Mouse (Mus musculus): ENCODE results near the gene Tbc1d12.

The Tbc1d12 gene

DNA sequence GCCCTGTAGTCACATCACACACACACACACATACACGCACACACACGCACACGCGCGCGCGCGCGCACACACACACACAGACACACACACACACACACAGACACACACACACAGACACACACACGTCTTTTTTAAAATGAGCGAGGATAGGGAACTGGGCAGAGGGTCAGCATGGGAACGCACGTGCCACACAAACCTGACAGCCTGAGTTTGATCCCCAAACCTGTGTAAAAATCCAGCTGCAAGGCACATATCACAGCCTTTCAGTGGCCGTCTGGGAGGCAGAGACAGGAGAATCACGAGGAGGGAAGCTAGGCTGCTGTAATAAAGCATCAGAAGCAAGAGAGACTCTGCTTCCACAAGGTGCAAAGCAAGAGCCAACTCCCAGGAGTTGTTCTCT is 78.5 kb downstream of the Tbc1d12 start:
- DNase-seq (ENCODE audit: low read depth, low spot score): no peak

- no peak for DNase-seq (ENCODE audit: low read depth, low spot score)
These were observed 79.3 kb downstream of the Tbc1d12 start for GRCm38 (mm10) chr19:38915677-38916076.

DNA sequence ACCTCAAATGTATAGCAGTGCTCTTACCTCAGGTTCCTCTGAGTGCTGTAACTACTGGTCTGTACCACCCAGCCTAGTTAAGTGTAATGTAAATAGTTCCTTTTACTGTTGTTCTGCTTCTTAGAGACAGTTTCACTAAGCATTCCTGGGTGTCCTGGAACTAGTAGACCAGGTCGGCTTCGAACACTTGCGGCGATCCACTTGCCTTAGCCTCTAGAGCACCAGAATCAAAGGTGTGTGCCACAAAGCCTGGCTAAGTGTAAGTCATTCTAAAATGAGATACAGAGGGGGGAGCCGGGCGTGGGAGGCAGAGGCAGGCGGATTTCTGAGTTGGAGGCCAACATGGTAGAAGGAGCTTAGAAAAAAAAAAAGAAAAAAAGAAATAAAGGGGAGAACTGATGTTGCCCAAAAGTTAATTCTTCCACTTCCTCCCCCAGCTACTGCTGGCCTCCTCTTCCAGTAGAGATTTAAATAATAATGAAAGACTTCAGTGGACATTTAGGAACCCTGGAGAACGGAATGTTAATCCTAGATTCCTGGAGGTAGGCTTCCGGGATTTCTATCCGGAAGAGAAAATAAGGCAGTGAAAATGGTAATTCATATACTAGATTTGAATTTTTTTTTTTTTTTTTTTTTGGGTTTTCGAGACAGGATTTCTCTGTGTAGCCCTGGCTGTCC is 92.2 kb downstream of the Tbc1d12 start:
- DNase-seq (ENCODE audit: low read depth, low spot score): no peak

DNA sequence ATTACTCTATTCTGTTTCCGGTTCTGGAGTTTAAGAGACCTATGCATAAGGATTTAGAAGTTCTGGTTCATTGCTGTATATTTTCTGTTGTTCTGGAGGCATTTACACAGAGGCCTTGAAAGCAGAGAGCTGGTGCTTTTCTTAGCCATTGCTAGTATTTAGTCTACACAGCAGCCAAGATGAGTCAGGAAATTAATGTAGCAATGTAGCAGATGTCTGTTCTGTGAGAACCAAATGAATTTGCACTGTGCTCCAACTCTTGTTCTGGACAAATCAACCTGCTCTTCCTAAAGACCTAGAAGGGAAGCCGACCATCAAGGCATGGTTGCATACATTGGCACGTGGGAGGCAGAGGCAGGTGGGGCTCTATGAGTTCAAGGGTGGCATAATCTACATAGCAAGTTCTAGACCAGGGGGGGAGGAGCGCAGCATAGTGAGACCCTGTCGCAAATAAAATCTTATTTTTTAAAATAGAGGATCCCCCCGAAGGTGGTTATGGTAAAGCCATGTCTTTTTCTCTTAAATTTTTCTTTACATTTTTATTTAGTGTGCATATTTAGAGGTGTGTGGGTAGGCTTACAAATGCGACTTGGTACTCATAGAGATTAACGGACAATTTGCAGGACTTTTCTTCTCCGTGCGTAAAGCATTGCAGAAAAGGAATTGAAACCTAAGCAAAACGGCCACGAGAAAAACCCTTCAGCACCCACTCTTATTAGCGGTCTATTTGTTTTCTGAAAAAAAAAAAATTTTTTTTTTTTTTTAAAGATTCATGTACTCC is 93.3 kb downstream of the Tbc1d12 start:
- peak; percentile 51 for DNase-seq (ENCODE audit: low read depth, low spot score)

DNA sequence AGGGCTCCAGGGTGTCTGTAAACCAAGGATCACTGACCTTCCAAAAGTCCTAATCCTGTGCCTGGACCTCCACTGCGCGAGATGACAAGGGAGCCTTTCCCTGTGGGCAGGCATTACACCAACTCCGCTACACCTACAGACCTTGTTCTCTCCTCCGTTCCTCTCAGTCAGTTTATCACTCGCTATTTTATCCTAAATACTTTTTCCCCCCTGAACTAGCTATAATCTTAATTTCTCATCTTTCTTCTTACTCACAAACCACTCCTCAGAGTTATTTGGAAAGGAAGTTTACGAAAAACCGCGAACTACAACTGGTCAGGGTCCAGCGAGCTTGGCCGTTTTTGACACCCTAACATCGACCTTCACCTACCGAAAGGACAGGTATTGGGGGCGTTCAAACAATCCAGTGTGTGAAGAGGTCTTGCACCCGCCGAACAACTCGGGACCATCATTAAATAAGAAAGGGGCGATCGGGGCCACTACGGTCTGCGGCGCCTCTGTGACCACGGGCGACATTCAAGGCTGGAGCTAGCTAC is 93.9 kb downstream of the Tbc1d12 start:
- DNase-seq (ENCODE audit: low read depth, low spot score): no peak

DNA sequence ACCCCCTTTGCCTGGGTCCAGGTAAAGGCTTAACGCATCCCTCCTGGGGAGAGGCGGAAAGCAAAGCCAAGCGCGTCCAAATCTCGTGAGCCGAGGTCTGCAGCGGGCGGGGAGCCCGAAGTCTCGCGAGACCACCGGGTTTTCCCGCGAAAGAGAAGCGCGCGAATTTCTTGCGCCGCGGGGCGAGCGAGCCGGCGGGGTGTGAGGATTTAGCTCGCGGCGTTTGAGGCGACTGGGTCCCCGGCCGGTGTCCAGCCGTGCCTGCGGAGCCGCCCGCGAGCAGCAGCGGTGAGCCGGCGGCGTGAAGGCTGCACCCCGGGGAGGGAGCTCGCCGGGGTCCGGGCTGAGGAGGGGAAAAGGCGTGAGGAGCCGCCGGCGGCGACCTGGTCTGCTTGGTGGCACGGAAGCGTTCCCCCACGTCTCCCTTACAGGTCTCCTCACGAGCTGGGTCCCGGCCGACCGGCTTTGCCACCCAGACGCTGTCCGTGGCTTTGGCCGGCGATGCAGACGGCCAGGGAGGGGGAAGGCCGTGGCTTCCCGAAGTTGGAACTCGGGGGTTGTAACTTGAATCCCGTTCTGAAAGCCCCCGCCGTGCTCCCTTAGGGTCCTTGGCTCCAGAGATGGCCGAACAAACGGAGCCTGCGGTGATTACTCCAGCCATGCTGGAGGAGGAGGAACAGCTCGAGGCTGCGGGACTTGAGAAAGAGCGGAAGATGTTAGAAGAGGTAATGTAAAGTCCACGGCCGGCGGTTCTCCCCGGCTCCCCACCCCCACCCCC is 94.6 kb downstream of the Tbc1d12 start, which contains the start of gene Hells:
Gene Hells, plus strand, starts transcription at position 128 of the 778 bp plus-strand sequence.
- DNase-seq (ENCODE audit: low read depth, low spot score): peak; percentile 54

GRCm38 (mm10) chr19:38931566-38931890 is 95.1 kb downstream of the Tbc1d12 start:
- no peak for DNase-seq (ENCODE audit: low read depth, low spot score)

- DNase-seq (ENCODE audit: low read depth, low spot score): no peak
These were observed 108.4 kb downstream of the Tbc1d12 start for GRCm38 (mm10) chr19:38944590-38945307.

All from telencephalon, adult 2 months (tissue).